Mouse (Mus musculus) ES-E14 (cell line): ENCODE data around the gene Zfp629. TPM values are rescaled to one million over a fixed set of nuclear protein-coding genes. Genes with fewer than 3 reads are reported as not detected.
"Not testable (repeated sequence)": the region's sequence is repeated elsewhere in the genome, so short reads cannot be mapped to it uniquely, and the experiment has no call there.

Source experiments
- DNase-seq: peaks from one replicate; pipeline ENCODE4 v3.0.0-alpha.2; 2013; ENCODE audit warnings: low read depth, low spot score
- H3K27ac ChIP-seq: 2 replicates; pipeline ENCODE4 v1.5.1; 2012; ENCODE audit warnings: low read depth, mild to moderate bottlenecking, low read length, moderate library complexity, mixed read lengths; ENCODE audit not compliant: poor library complexity, insufficient read depth, severe bottlenecking
- H3K36me3 ChIP-seq: 2 replicates; pipeline ENCODE4 v1.6.1; 2012; ENCODE audit warnings: mild to moderate bottlenecking, low read length, moderate library complexity, mixed read lengths; ENCODE audit not compliant: control insufficient read depth, poor library complexity, insufficient read depth, severe bottlenecking
- H3K4me1 ChIP-seq, 2 experiments: fragments of 150-350 bp in 1 of 2; sonication (generic) in 1 of 2; 2 replicates each; pipeline ENCODE4 v1.6.1; 2012; ENCODE audit warnings: low read length in 2 of 2, mild to moderate bottlenecking in 1 of 2, mixed read lengths in 1 of 2; ENCODE audit not compliant: control insufficient read depth in 2 of 2, insufficient read depth in 2 of 2, poor library complexity in 1 of 2
- H3K4me3 ChIP-seq, 2 experiments: fragments of 150-350 bp in 1 of 2; sonication (generic) in 1 of 2; 2 replicates each; pipeline ENCODE4 v1.5.1; 2012; ENCODE audit warnings: low read length in 2 of 2, low read depth in 1 of 2, mild to moderate bottlenecking in 1 of 2, mixed read lengths in 1 of 2; ENCODE audit not compliant: insufficient read depth in 1 of 2, poor library complexity in 1 of 2, severe bottlenecking in 1 of 2
- H3K9ac ChIP-seq: 2 replicates; pipeline ENCODE4 v1.6.1; 2012; ENCODE audit warnings: low read depth, mild to moderate bottlenecking, low read length, mixed read lengths; ENCODE audit not compliant: poor library complexity, insufficient read depth, severe bottlenecking
- H3K9me3 ChIP-seq: fragments of 150-350 bp; sonication (generic); 2 replicates; pipeline ENCODE4 v1.6.1; 2012; ENCODE audit warnings: low read depth, mild to moderate bottlenecking, low read length; ENCODE audit not compliant: control insufficient read depth, insufficient read depth
- CHD2 ChIP-seq: IDR thresholded peaks from 2 replicates; pipeline ENCODE4 v1.6.1; 2014; ENCODE audit warnings: mild to moderate bottlenecking, low read depth, low read length, inconsistent platforms
- HCFC1 ChIP-seq: IDR thresholded peaks from 2 replicates; pipeline ENCODE4 v1.6.1; 2012; ENCODE audit warnings: low read length, inconsistent platforms, borderline replicate concordance; ENCODE audit not compliant: insufficient read depth
- MAFK ChIP-seq: IDR thresholded peaks from 2 replicates; pipeline ENCODE4 v1.6.1; 2014; ENCODE audit warnings: mild to moderate bottlenecking, low read depth, low read length, inconsistent platforms; ENCODE audit not compliant: insufficient read depth
- ZC3H11A ChIP-seq: IDR thresholded peaks from 2 replicates; pipeline ENCODE4 v1.6.1; 2012; ENCODE audit warnings: low read depth, mild to moderate bottlenecking, inconsistent platforms, low read length, borderline replicate concordance
- ZNF384 ChIP-seq: IDR thresholded peaks from 2 replicates; pipeline ENCODE4 v1.6.1; 2012; ENCODE audit warnings: low read depth, low read length, inconsistent platforms
- in situ Hi-C, 2 experiments: fragments of 600-800 bp; cut with MboI; formaldehyde crosslinking; loops; one replicate each; pipeline ENCODE4 v1.15.1; 2025; ENCODE audit warnings: low sequenced_read_pairs in 2 of 2, inconsistent platforms in 1 of 2; ENCODE audit not compliant: unreplicated experiment in 2 of 2
- total RNA-seq: library from RNA; depleted of rRNA; stranded (reverse); fragments of 300-350 nt; gene quantifications from 2 replicates; pipeline ENCODE4 v1.2.3, GENCODE M21; 2012

Gene Zfp629
- total RNA-seq, 1 experiment = 2.1 TPM

- Histone ChIP-seq H3K9ac (no peak overlapping the region), H3K4me3 (no peak overlapping the region), H3K4me1 (no peaks in the 10 kb centered on the region), H3K9me3 (peaks cover 7% of the 10 kb centered on the region; the same call in 1 of the 2 replicates), H3K27ac (no peak overlapping the region), H3K36me3 (peaks cover 1% of the 10 kb centered on the region; the same call in 1 of the 2 replicates)
- TF ChIP-seq ZNF384 = no peak
- in situ Hi-C loops = no loop called here
- no peak for DNase-seq
Measured at GRCm38 (mm10) chr7:127628646-127629045, 13.0 kb upstream of the Zfp629 start.

- Histone ChIP-seq H3K9ac (no peak overlapping the region), H3K4me1 (no peaks in the 10 kb centered on the region), H3K9me3 (peaks cover 7% of the 10 kb centered on the region; the same call in 1 of the 2 replicates), H3K4me3 (no peak overlapping the region), H3K27ac (no peak overlapping the region), H3K36me3 (peaks cover 1% of the 10 kb centered on the region; the same call in 1 of the 2 replicates)
- TF ChIP-seq ZC3H11A (no peak), CHD2 (no peak), HCFC1 (no peak), ZNF384 (no peak), MAFK (no peak)
- in situ Hi-C loops = no loop called here
- no peak for DNase-seq
Measured at GRCm38 (mm10) chr7:127626471-127626870, 10.9 kb upstream of the Zfp629 start.

GRCm38 (mm10) chr7:127626039-127626438 lies 10.4 kb upstream of the Zfp629 start:
- Histone ChIP-seq H3K9ac (no peak overlapping the region), H3K27ac (no peak overlapping the region), H3K36me3 (peaks cover 1% of the 10 kb centered on the region; the same call in 1 of the 2 replicates), H3K9me3 (peaks cover 7% of the 10 kb centered on the region; the same call in 1 of the 2 replicates), H3K4me3 (no peak overlapping the region), H3K4me1 (no peaks in the 10 kb centered on the region)
- DNase-seq = no peak
- no peak for TF ChIP-seq MAFK
- TF ChIP-seq ZNF384 = no peak
- no peak for TF ChIP-seq ZC3H11A
- no peak for TF ChIP-seq HCFC1
- no peak for TF ChIP-seq CHD2
- in situ Hi-C loops = no loop called here

GRCm38 (mm10) chr7:127618402-127618801 lies 2.8 kb upstream of the Zfp629 start:
- H3K4me1 ChIP-seq, H3K27ac ChIP-seq, DNase-seq, H3K9ac ChIP-seq, H3K4me3 ChIP-seq, H3K9me3 ChIP-seq, H3K36me3 ChIP-seq, in situ Hi-C loops: not testable (repeated sequence)

GRCm38 (mm10) chr7:127617962-127618361 lies 2.4 kb upstream of the Zfp629 start:
- Histone ChIP-seq H3K4me3 (no peak overlapping the region), H3K9ac (no peak overlapping the region), H3K9me3 (peaks cover 10% of the 10 kb centered on the region), H3K36me3 (no peaks in the 10 kb centered on the region), H3K27ac (no peak overlapping the region), H3K4me1 (peaks cover 0 to 3% of the 10 kb centered on the region in 2 experiments; a peak in 1 of 4 replicates)
- no peak for DNase-seq
- in situ Hi-C loops = no loop called here
- no peak for TF ChIP-seq MAFK
- TF ChIP-seq ZC3H11A = no peak
- TF ChIP-seq CHD2 = no peak
- no peak for TF ChIP-seq ZNF384
- no peak for TF ChIP-seq HCFC1
